Mouse (Mus musculus): ENCODE data around the gene Dnajb2.

Dnajb2 gene

DNA sequence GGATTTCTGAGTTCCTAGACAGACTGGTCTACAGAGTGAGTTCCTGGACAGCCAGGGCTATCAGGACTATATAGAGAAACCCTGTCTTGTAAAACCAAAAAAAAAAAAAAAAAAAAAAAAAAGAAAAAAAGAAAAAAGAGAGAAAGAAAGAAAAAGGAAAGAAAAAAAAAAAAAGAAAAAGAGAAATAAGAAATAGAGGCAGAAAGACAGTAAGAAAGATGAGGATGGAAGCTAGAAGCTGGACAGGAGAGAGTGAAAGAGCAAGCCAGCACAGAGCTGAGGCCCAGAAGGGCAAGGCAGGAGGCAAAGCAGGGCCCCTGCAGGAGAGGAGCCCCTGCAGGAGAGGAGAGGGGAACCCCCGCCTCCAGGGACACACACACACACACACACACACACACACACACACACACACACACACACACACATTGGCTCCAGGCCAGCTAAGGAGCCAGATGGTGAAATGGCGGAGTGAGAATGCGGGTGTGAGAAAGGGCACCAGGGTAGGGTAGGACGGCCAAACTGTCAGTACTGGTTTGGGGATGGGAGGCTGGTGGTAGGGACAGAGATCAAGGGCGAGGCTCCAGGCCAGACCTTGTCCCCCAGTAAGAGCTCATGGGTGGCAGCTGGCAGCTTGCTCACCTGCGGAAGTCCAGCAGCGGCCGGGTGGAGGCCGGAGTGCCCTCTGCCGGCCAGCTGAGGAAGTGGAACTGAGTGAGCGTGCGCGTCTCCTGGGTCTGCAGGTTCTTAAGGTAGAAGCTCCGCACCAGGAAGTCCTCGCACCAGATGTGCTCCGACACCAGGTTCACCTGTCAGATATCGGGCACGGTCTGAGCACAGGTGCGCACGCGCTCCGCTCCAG is 15.1 kb downstream of the Dnajb2 start:
- DNase-seq (ENCODE audit: low spot score) = peak; percentile 74

- DNase-seq (ENCODE audit: low spot score) = no peak
These were observed 16.1 kb downstream of the Dnajb2 start for GRCm38 (mm10) chr1:75252308-75252707.

- DNase-seq (ENCODE audit: low spot score) = no peak
These were observed 16.8 kb downstream of the Dnajb2 start for GRCm38 (mm10) chr1:75253029-75253428.

- peak; percentile 84 for DNase-seq (ENCODE audit: low spot score)
These were observed 17.8 kb downstream of the Dnajb2 start for GRCm38 (mm10) chr1:75253849-75254624.

GRCm38 (mm10) chr1:75254625-75255013 is 18.4 kb downstream of the Dnajb2 start:
- no peak for DNase-seq (ENCODE audit: low spot score)

DNA sequence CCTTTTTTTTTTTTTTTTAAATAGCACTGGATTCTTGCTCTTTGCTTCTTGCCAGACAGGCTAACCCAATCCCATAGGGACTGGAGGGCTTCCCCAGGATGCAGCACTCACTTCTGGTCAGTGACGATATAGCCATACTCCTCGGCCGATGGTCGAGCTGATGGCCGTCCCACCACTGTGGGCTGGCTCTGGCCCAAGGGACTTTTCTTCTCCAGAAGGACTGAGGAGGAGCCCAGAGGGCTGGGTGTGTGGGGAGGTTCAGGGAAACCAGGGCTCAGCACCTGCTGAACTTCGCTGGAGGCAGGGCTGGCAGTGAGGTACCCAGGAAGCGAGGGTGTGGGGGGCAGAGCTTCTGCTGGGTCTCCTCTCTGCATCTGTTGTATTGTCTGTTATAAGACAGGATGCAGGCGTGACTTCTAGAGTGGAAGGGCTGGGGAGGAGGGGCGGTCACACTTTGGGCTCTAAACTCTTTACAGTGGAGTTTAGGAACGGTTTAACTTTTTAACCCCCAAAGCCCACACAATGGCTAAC is 19.4 kb downstream of the Dnajb2 start:
- DNase-seq (ENCODE audit: low spot score) = no peak

DNA sequence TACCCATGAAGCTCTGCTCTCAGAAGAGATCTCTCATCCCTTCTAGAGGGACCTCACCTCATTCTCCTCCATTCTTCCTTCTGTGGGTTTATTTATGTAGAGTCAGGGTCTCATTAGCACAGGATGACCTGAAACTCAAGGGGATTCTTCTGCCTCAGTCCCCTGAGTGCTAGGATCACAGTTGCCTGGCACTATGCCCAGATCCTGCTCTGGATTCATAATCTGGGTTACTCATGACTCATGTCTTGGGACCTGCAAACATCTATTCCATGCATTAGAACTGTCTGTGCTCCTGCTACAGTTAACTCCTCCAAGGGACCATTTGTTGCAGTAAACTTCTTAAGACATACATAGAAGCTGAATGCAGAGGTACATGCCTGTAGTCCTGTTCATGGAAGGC is 25.1 kb downstream of the Dnajb2 start:
- DNase-seq (ENCODE audit: low spot score) = no peak

DNA sequence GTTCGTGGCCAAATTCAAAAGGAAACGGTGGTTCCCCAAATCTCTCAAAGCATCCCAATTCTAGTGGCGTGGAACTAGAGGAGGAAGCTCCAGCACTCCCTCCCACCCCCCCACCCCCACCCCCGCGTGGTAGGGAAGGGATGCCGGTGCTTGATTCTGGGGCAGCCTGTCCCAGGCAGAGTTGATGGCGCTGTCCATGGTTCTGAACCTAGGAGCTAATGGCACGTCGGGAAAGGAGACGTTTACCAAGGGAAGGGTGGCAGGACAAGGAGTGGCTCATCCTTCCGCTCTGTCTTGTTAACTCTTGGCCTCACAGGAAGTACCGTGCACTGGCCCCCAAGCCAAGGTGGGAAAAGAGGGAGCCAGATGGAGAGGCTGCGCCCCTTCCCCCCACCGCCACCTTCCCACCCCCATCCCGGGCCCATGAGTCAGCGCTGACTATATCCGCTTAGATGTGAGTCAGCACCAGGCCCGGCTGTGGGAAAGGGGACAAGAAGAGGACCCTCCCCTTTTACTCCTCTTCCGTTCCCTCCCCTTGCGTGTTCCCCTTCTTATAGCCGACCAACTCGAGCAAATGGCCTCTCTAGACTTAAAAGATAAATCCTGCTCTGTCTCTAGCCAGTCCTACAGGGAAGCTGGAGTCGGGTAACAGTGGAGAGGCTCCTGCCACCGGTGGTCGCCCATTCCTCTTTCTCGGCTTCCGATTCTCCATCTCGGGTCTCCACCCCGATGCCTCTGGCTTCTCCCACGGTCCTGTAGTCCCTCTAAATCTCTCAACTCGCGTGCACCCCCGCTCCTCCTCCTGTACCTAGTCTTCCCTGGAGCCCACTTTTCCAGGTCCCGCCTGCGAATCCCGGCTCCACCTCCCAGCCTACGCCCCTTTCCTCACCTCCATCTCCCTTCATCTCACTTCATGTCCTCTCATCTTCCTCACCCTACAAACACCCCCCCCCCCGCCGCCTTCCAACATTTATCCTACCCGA is 27.1 kb downstream of the Dnajb2 start:
- DNase-seq (ENCODE audit: low spot score) = peak; percentile 93

GRCm38 (mm10) chr1:75264091-75264880 is 28.1 kb downstream of the Dnajb2 start, which contains the start of gene Ptprn:
TSS of gene Ptprn (minus strand) at chr1:75264502.
- peak; percentile 47 for DNase-seq (ENCODE audit: low spot score)

GRCm38 (mm10) chr1:75277195-75278188 is 41.3 kb downstream of the Dnajb2 start:
- peak; percentile 88 for DNase-seq (ENCODE audit: low spot score)

DNA sequence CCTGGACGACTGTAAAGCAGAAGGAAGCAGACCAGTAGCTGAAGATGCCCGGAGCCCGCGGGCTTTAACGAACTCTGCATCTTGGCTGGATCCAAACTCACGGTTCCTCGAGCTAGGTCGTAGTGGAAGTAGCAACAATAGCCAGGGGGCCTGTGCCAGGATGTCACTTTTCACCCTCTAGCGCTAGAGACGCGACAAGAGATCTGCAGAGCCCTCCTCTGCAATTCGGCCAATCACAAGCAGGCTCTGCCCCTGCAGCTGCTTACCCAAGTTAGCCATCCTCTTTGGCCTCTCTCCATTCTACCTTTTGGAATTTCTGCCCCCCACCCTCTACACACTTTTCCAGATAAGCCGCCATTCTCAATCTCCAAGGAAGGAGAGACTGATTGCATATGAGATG is 42.0 kb downstream of the Dnajb2 start, which contains the start of gene Resp18:
Gene Resp18, minus strand, starts transcription at position 188 of the 400 bp plus-strand sequence.
- no peak for DNase-seq (ENCODE audit: low spot score)

DNA sequence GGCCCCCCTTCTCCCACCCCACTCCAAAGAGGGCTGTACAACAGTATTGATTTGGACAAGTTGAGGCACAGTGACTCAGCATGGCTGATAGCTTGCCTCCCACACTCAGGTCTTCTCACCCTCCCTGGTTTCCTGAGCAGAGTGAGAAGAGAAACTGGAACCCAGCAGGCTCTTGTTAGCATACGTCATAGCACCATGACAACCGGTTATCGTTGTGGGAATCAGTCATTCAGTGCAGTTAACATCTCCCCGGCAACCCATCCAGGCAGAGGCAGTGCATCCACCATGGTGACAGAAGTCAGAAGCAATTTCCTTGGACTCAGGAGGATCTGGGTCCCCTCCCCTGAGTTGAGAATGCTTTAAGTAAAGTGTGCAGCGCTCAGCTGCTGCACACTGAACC is 46.8 kb downstream of the Dnajb2 start:
- no peak for DNase-seq (ENCODE audit: low spot score)

GRCm38 (mm10) chr1:75284911-75285310 is 48.7 kb downstream of the Dnajb2 start:
- DNase-seq (ENCODE audit: low spot score) = no peak

GRCm38 (mm10) chr1:75289376-75289775 is 53.2 kb downstream of the Dnajb2 start:
- DNase-seq (ENCODE audit: low spot score) = peak; percentile 82

DNA sequence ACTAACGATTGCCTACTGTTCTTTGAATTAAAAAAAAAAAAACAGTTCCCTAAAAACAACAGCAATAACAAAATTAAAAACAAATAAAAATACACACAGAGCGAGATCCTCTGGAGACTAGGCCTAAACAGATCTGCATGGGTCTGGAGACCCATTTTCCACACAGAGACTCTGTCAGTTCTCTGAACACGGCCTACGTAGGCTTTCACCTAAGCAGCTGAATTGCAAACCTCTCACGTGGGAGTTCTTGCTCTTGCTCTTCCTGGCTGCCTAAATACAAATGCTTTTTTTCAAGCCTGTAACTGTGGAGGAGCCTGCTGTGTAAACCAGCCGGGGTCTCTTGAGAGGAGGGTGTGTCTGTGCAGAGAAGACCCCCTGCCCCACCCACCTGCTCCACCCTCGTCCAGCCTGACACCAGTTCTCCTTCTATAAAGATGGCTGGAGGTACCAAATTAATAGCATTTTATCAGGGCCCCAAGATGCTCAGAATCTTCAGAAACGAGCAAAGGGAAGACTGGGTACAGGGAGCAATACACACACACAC is 53.8 kb downstream of the Dnajb2 start:
- no peak for DNase-seq (ENCODE audit: low spot score)

GRCm38 (mm10) chr1:75290582-75290981 is 54.4 kb downstream of the Dnajb2 start:
- peak; percentile 10 for DNase-seq (ENCODE audit: low spot score)

DNA sequence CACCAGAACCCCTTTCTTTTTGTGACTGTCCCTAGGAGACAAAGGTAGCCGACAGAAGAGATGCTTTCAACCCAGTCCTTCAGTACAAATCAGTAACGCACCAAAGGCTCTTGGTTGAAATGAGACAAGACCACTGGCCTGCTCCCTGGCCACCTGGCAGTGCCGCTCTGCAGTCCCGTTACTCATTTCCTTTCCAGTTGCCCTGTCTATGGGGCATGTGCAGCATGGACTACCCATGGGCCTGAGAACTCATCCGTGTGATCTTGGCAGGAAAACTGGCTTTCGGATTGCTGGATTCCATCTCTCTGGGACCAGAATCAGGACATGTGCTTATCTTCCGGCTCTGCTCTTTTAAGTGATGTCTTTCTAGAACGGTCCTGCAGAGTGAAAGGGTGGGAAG is 55.1 kb downstream of the Dnajb2 start:
- DNase-seq (ENCODE audit: low spot score) = no peak

DNA sequence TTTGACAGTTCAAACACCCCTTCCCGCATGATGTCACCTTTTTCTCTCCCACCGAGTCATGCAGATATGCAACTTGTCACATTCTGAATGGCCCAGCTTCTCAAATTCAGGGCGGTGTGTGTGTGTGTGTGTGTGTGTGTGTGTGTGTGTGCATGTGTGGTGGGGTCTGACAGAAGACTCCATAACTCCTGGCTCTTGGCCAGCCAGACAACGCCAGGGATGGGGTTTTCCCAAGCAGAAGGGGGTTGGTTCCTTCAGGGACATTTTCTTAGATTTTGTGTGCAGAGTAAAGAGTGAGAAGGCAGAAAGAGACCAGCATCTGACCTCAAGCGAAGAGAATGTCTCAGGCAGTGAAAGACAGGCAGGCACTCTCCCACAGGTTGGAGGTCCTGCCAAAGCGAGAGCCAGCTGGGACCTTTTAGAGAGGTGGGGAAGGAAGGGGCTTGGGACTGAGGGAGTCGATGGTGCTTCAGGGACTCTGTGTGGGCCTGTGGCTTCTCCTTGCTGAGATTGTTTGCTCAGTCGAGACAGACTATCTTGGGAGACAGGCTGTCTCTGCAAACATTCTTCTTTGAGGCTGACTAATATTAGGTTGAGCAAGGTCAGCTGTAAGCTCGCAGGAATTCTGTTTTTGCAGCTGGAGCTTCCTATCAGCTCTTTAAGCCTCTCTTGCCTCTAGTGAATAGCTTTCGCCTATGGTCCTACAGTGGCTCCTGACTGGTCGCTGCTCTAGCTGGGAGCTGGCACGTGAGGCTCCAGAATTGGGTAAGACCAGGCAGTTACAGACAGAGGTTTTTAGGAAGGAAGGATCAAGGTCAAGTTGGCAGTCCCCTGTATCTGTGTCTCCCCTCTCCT is 56.5 kb downstream of the Dnajb2 start:
- DNase-seq (ENCODE audit: low spot score) = no peak

Measured in embryo, embryonic 10 days (tissue).